Mouse (Mus musculus) skeletal muscle tissue, adult 2 months (tissue): ENCODE data around the gene Mgarp.
"Not testable (repeated sequence)": the region's sequence is repeated elsewhere in the genome, so short reads cannot be mapped to it uniquely, and the experiment has no call there.

Experiments used
- DNase-seq: peaks from one replicate; pipeline ENCODE4 v3.0.0-alpha.2; 2012; ENCODE audit warnings: low read depth, low spot score

Gene Mgarp

DNA sequence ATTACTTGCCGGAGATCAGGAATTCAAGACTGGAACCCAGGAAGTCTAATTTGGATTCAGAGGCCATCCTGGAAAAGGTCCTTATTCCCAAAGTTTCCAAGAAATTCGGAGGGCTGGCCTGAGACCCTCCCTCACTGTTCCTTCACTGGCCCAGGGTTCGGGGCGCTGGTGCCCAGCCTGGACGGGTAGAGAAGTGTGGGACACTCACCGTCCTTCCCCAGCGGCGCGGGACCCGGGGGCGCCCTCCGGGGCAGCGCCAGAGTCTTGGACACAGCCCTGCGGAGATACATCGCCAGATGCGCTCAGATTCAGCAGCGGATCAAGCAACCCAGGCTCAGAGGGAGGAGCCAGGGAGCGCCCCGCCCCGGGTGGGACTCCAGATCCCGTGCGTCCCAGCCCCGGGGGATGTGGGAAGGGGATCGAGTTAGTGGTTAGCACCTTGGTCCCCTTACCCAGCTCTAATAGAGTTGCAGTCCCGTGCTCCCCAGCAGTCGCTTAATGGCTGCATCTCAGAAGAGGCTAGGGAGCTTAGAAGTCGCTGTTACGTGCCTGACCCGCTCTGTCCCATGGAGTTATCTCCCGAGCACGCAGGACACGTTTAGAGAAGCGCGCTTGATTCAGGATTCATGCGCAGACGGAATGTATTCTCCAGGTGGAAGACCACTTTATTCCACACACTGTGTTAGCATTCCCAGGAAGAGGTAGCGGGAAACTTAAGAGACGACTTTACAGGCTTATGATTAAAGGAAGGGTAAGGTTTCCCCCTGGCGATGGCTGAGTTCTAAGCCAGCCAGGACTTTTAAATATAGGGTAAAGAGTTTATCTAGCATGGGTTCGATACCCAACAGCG, at the start of gene Mgarp:
Mgarp (minus strand) TSS at position 520 of the 850 bp plus-strand sequence.
- no peak for DNase-seq

DNA sequence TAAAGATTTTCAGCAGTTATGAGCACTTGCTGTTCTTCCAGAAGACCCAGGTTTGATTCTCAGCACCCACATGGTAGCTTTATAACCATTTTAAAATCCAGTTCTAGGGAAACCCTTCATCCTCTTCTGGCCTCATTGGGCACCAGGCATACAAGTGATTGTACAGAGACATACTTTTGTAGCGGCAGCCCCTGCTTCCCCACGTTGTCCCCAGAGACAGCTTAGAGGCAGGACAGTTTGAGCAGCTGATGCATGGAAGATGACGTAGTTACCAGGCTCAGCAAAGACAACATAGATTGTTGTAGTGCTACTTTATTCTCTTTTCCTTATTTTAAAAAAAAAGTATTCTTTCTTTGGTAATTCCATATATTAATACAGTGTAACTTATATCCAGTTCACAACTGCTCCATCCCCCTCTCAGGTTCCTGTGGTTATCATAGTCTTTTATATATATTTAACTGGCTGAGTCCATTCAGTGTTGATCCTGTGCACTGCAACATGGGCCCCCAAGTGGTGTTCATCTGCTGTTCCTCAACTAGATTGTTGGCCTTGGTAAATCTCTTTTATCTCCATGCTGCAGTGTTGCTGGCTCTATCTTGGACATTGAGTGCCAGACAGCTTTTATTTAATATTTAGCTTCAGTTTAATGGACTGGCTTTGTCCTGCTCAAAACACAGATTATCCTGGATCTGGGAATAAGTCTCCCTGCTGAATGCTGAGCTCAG, 38.5 kb upstream of the Mgarp start:
- DNase-seq: no peak

GRCm38 (mm10) chr3:51434364-51434763, 37.8 kb upstream of the Mgarp start:
- not testable (repeated sequence) for DNase-seq

- DNase-seq: no peak
Measured at GRCm38 (mm10) chr3:51425394-51425793, 28.9 kb upstream of the Mgarp start.

DNA sequence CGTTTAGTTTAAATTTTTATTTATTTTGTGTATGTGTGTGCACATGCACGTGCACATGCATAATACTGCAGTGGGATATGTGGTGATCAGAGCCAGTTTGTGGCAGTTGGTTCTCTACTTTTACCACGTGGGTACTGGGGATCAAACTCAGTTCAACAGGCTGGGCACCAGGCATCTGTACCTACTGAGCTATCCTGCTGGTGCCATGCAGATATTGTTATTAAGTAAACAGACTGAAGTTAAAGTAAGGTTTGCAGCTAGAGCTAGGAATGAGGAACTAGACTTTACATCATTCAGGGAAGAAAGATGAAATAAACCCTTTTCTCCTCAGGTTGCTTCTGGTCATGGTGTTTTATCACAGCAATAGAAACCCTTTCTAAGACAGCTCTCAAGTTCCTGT, 25.4 kb upstream of the Mgarp start:
- DNase-seq: no peak

DNA sequence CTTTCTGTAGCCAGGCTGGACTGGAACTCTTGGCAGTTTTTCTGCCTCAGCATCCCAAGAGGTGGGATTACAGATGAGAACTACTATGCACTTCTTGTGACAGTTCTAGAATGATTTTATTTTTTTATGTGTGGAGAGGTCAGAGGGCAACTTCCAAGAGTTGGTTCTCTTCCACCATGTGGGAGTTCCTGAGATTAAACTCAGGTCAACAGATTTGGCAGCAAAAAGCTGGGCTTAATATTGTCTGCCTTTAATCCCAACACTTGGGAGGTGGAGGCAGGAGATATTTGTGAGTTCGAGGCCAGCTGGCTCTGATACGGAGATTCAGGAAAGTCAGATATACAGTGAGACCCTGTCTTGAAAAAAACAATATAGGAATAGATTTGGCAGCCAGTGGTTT, 21.4 kb upstream of the Mgarp start:
- no peak for DNase-seq

- no peak for DNase-seq
Measured at GRCm38 (mm10) chr3:51417485-51417884, 20.9 kb upstream of the Mgarp start.

GRCm38 (mm10) chr3:51417135-51417458, 20.6 kb upstream of the Mgarp start:
- DNase-seq: no peak

DNA sequence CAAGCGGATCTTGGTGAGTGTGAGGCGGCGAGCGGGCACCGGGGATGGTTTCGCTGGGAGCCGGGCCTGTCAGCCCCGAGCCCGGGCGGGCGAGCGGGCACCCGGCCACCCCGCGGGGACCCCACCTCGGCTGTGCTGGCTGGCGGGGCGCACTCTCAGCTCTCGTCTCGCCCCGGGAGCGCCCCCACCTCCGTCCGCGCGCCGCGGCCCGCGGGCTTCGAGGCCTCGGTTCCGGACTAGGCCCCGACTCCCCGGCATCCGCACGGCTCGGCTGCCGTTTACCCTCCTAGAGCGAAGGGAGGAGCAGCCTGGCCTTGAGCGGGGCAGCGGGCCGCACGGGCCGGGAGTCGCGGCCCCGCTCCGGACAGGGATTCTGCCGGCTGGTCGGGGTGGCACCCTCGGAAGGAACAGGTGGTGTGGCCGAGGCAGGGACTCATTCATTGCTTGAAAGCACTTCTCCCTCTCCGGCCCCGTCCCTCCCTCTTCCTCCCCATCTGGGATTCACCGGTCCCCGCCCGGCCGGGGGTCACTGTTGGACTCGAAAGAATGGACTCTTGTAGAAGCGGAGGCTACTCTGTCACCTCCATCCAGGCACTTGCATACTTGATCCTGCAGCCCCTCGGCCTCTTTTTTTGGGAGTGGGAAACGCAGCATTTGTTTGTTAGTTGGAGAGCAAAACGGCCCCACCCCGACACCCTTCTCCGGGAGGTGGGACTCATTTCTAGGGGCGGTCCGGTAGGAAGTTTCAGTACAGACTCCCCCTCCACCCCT, 20.0 kb upstream of the Mgarp start:
- DNase-seq: no peak

DNA sequence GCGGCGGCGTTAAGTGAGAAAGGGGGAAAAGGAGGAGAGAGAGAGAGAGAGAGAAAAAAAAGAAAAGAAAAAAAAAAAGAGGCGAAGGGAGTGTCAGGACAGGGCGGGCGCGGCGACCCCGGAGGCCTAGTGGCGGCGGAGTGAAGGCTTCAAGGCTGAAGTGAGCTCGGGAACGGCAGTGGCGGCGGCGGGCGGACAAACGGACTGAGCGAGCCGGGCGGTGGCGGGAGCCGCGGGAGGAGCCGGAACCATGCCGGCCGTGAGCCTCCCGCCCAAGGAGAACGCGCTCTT, 19.5 kb upstream of the Mgarp start:
- DNase-seq: no peak

DNA sequence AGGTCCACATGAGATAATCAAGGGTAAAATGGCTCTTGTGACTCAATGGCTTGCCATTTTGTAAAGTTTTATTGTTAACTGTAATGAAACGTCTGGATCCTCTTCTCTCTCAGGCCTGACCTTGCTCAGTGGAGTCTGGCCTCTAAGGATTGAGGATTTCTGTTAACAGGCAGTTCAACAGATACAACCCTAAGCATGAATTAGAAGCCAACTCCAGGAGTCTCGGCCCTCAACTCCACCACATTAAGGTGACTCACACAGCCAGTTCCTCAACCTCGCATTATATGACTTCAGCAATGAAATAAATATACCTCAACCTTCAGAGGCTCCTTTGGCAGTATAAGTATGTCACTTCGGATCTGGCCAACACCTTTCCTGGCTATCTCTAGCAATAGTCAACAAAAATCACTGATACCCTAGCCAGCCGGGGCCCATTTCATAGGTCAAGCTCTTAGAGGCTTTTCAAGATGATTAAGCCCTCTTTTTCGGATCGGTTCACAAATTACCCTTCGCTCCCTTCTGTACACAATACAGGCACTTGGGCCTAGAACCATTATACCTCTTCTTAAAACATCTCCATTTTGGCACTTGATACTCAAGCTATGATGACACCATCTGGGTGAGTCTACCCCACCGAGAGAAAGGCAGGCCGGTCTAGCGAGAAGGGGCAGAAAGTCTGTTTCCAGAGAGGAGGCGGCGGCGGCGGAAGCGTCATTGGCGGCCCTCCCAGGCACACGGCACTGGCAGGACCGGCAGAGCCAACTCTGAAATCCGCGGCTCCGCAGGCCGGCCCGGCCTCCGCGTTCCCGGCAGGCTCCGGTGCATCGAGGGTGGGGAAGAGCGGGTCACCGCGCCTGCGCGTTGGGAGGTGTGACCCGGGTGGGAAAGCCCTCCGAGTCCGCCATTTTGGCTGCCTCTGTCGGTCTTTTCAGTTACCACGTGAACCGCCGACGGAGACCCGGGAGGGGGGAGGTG, 18.8 kb upstream of the Mgarp start, which contains the start of gene Naa15:
Naa15 (plus strand) TSS at position 51 of the 975 bp plus-strand sequence.
- peak; percentile 97 for DNase-seq

DNA sequence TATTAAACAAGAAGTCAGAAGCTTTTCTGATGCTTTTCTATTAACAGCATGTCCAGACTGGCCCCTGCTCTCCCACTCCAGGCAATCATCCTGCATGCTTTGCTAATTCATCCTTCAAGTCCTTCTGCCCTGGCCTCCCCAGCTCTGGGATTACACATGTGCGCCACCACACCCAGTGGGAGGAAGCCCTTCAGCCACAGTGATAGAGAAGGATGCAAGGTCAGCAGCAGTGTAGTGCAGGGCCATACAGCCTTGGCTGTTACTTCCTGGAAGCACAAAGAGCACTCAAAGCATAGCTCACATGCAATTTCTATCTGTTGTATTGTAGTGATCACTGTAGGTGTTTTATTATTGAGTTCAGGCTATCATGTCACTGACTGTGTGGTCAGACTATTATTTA, 16.7 kb upstream of the Mgarp start:
- DNase-seq: no peak

- DNase-seq: peak; percentile 88
Measured at GRCm38 (mm10) chr3:51412457-51412856, 15.9 kb upstream of the Mgarp start.

GRCm38 (mm10) chr3:51408561-51409183, 12.1 kb upstream of the Mgarp start, which contains the start of gene Ndufc1:
Gene Ndufc1, minus strand, starts transcription at chr3:51408988.
- DNase-seq: peak; percentile 92

DNA sequence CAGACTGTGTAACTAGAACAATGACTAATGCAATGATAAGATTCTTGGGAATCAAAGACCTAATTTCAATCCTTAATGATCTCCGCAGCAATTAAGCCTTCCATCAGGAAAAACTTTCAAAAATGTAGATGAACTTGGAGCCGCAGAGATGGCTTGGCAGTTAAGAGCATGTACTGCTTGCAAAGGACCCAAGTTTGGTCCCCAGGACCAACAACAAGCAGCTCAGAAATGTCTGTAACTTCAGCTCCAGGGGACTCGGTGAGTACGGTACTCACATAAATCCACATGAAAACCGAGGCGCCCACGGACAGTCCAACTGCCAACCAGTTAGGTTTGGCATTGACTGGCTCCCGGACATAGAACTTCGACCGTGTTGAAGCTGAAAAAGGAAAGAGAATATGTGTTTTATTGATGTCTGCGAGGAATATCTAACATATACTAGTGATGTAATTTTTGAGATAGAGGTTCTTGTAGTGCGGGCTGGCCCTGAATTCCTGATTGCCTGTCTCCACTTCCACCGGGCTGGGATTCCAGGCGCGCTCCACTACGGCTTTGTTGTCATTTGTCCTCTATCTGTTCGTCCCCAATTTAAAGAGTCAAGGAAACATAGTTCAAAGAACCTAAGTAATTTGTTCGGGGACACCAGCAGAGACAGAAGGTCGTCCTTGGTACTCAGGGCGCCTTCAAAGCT, 11.5 kb upstream of the Mgarp start:
- no peak for DNase-seq

GRCm38 (mm10) chr3:51402628-51403027, 6.1 kb upstream of the Mgarp start:
- no peak for DNase-seq

DNA sequence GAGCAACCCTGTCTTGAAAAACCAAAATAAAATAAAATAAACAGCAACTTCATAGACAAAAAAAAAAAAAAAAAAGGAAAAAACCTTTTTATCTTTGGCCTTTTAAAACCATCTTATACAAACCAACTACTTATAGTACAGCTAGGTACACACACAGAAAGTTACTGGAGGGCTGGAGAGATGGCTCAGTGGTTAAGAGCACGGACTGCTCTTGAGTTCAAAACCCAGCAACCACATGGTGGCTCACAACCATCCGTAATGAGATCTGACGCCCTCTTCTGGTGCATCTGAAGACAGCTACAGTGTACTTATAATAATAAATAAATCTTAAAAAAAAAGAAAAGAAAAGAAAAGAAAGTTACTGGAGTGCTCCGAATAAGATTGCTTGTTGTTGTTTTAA, 5.5 kb upstream of the Mgarp start:
- DNase-seq: not testable (repeated sequence)

- DNase-seq: no peak
Measured at GRCm38 (mm10) chr3:51400682-51401081, 4.1 kb upstream of the Mgarp start.

GRCm38 (mm10) chr3:51399531-51399930, 3.0 kb upstream of the Mgarp start:
- DNase-seq: no peak

DNA sequence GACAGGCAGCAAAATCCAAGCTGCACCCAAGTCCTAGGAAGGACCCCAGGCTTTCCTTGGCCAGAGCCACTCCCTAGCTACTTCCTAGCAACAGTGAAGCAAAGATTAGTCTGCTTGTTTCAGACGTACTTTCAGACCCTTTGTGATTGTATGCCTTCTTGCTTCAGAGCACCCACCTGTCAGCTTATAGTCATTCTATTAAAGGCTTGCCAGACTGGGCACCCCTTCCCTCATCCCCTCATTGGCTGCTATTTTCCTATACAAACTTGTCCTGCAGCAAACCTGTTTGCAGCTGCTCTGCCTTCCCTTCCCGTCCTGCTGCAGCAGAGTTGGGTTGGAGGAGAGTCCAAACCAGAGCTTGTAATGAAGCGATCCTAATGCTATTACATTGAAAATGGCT, 2.1 kb upstream of the Mgarp start:
- no peak for DNase-seq
